Mouse (Mus musculus): ENCODE results near the gene Eaf1.

GRCm38 (mm10) chr14:31519165-31519564 is 25.0 kb downstream of the Eaf1 start:
- TF ChIP-seq CTCF (IDR thresholded peaks at IDR 0.05; ENCODE audit: low read depth): peak; percentile 86
- no peak for TF ChIP-seq EP300 (optimal IDR thresholded peaks at IDR 0.05)
